Mouse (Mus musculus) G1E-ER4 (cell line): ENCODE measurements around the gene Med13. TPM values are rescaled to one million over a fixed set of nuclear protein-coding genes. Genes with fewer than 3 reads are reported as not detected.
A peak's percentile ranks its signal among the peaks of the same experiment; 100 is the strongest.

ENCODE experiments used
- GATA1 ChIP-seq: IDR thresholded peaks from one replicate; pipeline ENCODE4 v1.8.0; 2012; ENCODE audit warnings: low read length, inconsistent platforms
- polyA plus RNA-seq: library from polyadenylated mRNA; stranded (reverse); fragments of >175 nt; gene quantifications from 2 replicates; pipeline ENCODE4 v1.2.3, GENCODE M21; 2012

Gene Med13
- 1.4 and 1.5 TPM in 2 replicates for polyA plus RNA-seq

DNA sequence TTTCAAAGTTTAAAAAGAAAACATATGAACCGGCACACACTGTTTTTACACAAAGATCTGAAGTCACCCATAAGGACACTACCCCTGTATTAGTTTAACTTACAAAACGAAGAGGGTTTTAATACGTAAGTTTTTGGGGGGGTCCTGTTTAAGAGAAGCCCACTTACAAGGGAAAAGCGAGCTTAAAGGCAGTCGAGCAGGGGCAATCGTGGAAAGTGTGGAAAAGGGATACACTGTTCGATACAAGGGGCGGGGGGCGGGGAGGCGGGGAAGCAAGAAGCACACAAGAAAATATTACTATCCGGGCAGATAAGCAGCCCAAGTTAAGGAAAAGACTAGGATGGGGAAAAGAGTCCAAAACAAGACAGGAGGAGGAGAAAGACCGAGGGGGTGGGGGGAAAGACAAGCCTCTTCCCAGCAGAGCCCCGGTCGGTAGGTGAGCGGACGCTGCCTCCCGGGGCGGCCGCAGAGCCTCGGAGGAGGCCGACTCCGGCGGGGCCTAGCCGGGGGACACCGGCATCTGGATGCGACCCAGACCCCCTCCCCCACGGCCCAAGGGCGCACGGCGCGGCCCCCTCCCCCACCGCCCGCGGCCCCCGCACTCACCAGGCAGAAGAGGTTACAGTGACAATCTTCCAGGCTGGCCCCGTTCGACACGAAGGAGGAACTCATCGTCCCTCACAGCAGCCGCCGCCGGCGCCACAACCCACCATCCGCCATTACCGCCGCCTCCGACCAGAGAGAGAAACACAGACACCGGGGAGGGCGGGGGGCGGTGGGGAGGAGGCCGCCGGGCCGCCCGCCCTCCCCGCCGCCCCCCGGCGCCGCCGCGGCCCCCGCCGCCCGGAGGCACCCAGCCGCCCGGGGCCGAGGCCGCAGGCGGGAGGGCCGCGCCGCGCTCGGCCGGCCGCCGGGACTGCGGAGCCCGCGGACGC is at the start of gene Med13:
TSS of gene Med13 (minus strand) at position 749 of the 935 bp plus-strand sequence.
- no peak for TF ChIP-seq GATA1

DNA sequence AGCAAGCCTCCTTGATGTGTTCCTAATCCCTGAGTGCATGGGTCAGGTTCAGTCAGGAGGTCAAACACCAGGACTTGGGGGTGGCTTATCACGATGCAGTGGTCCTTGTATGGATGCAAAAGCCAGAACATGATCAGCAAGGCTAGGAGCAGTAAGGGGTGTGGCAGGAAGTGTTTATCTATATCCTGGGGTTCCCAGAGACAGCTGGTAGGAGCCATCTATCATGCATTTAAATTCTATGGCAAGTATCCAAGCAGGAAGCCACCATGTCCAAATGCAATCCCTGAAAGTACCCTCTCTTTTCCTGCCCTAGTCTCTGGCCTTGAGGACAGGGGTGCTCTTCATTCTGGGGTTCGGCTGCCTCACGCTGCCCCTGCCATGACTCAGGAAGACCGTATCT is 47.2 kb upstream of the Med13 start:
- no peak for TF ChIP-seq GATA1

DNA sequence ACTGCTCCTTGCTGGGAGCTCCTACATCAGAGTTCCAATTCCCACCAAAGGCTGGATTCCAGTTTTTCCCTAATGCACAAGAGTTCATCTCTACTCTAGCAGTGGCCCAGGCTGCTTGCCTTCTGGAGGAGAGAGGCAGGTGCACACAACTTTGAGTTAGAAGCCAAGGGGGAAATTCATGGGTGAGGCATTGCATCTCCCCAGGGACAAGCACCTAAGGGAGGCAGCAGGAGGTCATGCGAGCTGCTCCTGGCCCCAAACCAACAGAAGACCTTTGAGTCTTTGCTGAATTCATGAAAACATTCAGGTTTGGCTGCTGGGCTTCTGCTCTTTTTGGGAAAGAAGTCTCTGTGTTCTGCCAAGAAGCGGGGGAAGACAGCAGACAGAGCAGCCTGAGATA is 46.4 kb upstream of the Med13 start:
- no peak for TF ChIP-seq GATA1

DNA sequence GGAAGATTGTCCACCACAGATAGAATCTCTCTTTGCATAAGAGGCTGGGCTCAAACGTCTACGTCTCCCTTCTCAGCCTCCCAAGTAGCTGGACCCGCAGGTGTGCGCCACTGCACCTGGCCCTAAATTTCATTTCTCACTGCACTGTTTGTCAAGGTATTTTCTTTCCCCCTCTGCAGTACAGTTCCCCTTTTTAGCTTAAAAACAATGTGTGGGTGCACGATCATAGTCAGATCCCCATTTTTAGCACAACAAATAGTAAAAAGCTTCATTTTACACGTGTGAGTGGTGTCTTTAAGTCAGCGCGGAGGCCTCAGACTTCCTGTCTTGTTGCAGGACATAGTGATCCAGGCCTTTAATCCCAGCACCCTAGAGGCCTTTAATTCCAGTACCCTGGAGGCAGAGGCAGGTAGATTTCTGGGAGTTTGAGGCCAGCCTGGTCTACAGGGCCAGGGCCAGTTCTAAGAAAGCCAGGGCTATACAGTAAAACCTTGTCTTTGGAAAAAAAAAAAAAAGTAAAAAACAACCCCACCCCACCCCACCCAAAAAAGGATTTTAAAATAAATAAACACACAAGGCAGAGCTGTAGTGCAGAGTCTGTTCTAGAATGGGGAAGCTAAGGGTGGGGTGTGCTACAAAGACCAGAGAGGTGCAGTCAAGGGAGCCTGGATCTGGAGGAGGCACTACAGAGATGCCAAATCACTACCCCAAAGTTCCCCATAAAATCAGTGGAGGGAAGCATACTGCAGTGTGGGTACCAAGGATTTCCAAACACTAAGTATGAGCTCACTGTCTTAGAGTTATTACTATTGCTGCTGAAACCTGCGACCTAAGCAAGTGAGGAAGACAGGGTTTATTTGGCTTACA is 42.1 kb upstream of the Med13 start:
- no peak for TF ChIP-seq GATA1

DNA sequence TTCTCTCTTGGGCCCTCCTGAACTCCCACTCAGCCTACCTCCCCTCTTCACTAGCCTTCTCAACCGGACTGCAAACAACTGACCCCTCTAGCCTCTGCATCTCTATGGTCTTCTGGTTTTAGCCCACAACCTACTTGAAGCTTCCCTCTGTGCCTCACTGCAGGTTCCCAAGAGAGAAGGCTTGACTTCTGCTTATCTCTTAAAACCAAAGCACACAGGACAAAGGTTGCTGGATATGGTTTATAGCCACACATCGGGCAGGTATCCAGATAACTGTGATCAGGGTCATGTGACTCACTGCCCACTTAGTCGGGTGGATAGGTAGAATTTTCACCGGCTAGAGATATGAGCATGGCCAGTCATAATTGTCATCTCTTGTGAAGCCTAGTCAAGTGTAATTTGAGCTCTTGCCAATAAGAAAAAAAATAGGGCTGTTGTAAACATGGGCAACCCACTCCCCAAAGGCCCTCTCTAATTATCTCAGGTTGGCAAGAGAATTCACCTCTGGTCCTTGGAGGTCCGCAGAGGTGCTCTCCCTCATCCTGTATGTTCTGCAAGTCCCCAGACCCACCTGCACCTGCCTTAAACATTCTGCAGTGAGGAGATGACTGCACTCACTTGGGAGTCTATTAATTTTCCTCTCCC is 39.7 kb upstream of the Med13 start:
- TF ChIP-seq GATA1: no peak

DNA sequence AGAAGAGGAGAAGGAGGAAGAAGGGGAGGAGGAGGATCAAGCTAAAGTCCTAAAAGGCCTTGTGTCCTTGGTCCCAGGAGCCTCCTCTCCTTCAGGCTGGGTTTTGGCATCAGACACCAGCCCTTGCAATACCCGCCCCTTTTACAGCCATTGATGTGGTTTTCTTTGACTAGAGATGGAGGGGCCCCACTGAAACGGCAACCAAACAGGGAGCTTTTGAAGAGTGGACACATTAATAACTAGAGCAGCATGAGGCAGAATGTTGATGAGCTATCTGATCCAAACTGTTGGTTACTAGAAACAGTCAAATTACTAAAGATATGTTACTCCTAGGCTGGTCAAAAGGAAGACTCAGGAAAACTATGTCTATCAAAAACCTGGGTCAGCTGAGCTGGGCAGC is 39.1 kb upstream of the Med13 start:
- no peak for TF ChIP-seq GATA1

DNA sequence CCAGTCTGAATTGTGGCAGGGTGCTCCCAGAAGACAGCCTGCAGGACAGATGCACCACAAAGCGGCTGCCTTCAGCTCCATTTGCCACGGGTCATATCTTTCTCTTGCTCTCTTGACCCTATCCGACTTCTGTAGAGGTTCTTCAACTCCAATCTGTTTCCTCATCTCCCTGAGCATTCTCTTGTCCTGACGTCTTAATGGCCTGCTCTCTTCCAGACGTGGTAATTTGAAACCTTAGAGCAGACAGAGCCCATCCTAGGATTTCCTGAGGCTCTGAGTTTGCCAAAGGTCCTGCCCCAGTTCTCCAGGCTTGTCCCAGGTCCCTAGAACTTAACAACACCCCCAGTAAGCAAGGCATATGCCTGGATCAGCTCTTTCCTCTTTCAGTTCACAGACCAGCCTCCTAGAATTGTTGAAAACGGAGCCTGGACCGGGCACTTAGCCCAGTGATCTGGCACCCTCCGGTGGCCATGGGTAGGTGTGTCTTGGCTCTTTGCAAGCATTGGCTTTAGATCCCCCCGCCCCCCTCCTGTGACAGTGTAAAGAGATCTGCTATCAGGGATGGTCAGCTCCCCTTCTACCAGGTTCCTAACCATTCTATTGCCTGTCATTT is 38.2 kb upstream of the Med13 start:
- no peak for TF ChIP-seq GATA1

DNA sequence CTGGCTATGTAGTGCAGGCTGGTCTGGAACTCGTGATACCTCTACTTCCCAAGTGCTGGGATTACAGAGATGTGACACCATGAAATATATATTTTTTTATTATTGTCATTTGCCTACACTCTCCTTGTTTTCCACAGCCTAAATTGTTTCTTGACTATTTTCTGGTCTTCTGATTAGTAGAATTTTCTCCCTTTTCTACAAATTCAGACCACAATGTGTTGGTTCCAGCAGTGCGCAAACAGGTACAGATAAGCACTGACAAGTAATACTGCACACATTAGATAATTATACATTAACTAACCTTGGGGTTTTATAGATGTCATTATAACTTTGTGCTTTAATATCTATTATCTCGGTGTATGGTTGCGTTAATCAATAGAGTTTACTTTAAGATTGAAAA is 37.7 kb upstream of the Med13 start:
- peak; percentile 15 for TF ChIP-seq GATA1

DNA sequence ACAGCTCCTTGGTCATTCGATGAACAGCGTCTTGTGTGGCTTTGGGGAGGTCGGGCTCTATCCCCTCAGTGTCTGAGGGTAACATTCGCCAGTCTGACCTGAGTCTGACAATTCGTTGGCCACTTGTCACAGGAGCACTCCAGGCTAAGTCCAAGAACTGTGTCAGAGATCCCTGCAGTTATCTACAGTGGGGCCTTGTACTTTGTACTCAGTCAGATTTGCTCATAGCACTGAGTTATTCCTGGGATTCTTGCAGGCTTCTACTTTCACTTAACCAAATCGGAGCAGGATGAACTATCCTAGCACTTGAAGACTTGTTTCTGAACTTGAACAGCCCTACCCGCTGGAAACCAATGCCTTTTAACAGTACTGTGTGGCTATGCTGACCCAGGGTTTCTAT is 34.3 kb upstream of the Med13 start:
- no peak for TF ChIP-seq GATA1

DNA sequence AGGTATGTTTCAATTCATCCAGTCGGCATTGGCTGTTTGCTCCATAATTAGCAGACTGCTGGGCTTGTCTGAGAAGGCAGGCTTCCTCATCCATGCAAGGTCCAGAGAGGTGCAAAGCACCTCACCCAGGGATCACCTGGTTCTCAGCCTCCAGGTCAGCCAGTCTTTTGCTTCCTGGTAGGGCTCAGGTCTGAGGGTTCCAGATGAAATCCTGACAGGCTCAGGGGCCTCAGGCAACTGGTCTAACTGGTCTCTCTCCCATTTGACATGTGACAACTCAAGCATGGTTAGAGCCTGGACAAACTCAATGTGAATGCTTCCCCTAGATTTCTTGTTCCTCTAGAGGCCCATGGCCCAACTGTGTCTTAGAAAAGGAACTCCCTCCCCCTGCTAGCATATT is 32.9 kb upstream of the Med13 start:
- TF ChIP-seq GATA1: no peak

DNA sequence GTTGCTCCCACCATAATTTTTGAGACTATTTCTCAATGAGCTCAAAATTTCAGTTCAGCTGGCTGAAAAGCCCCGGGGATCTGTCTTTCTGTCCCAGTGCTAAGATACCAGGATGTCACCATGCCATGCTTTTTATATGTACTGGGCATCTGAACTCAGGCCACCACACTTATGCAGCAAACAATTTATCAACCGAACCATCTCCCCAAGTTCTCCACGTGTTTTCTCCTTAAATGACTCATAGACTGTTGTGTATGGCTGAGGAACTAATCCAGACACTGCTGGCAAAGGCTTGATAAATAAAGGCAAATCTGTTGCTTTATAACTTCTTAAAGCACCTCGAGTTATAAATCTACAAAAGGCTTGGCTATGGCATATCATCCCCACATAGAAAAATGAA is 32.1 kb upstream of the Med13 start:
- no peak for TF ChIP-seq GATA1

DNA sequence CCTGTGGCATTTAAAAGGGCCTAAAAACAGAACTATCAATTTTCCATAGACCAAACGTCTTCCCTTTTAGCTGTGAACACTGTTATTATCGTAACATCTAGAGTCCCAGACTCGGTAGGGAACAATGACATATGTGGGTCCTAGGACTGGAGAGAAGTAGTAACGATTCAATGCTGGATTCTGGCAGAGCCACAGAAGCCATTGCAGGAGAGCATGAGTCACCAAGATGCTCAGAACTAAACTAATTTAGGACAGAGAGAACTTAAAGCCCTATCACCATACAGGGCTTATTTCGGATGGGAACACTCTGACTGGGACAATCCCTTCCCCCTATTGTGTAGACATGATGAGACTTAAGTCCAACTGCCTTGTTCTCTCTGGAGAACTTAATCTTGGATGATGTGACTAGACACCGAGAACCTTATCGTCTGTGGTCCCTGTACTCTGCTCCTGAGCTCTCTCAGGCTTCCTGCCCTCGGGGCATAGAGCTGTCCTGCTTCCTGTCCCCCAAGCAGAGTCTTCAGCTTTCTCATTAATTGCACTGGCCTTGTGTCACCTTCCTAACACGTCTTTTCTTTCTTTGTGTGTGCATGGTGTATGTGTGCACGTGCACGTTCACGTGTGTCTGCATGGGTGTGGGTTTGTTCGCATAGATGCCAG is 31.5 kb upstream of the Med13 start:
- no peak for TF ChIP-seq GATA1

DNA sequence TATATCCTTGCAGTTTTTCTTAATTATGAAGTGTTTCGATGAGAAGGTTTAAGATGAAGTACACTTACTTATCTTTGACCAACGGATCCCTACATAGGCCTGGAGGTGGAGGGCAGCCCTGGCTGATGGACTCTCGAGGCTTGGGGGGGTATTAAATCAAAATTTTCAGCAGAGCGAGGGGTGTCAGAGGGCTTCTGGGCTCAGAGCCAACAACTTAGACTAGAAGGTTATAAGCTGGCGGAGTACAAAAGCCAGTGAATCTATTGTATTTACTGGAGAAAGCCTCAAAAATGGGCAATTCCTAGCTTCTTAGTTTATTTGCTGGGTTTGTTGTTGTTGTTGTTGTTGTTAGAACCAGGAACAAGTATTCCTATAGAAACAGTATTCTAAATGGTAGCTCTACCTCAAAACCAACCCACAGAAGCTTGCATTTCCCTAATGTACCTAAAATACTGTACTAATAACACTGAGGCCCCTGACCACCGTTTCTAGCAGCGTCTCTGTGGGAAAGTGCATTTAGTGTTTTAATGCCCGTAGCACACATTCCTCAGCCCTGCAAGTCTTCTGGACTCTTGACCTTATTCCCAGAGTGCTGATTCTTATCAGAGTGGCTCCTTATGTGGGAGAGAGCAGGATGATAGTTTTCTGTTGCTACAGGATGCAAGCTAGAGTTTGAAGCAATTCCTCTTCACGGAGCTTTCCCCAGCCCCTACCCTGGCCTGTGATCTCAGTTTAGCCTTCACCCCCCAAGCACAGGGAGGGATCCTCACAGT is 29.9 kb upstream of the Med13 start:
- TF ChIP-seq GATA1: no peak

DNA sequence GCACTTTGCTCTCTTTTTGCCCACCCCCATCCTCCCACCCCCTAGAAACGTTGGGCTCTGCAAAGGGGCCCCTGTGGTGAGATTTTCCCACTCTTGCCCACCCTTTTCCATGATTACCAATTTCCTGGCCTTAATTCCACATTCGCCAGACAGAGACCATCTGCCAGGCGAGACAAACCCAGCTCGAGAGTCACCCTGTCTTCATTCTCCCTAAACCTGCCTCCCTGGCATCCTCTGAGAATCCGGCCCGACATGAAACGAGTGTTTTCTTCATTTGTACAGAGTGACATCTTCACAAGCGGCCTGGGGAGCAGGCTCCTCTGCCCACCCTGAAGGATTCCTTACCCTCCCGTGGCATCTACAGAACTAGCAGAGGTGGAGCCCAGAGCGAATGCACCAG is 29.2 kb upstream of the Med13 start:
- TF ChIP-seq GATA1: no peak

DNA sequence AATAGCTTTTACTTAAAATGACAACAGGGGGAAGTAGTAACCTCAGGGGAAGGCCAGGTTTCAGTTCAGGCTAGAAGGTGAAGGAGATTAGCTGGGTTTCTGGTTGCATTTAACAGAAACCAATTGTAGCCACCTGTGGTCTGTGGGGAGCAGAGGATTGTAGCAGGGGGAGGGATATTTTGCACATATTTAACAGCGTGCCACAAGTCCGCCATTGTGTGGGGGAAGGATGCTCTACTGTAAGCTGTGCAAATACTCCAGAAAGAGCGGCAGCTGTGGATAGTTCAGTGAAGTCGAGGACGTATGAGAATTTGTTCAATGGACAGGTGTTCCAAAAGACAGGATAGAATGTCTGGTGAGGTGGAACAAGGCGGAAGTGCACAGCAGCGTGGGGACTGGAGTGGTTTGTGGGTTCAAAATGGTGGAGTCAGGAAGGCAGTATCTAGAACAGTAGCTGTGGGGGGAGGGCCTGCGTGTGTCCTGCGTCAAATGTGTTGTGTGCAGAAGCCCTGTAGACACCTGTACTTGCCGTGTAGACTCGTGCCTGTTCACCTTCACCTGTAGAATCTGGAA is 28.4 kb upstream of the Med13 start:
- no peak for TF ChIP-seq GATA1
